Mouse (Mus musculus): ENCODE data around the gene Cop1.

Cop1 gene

DNA sequence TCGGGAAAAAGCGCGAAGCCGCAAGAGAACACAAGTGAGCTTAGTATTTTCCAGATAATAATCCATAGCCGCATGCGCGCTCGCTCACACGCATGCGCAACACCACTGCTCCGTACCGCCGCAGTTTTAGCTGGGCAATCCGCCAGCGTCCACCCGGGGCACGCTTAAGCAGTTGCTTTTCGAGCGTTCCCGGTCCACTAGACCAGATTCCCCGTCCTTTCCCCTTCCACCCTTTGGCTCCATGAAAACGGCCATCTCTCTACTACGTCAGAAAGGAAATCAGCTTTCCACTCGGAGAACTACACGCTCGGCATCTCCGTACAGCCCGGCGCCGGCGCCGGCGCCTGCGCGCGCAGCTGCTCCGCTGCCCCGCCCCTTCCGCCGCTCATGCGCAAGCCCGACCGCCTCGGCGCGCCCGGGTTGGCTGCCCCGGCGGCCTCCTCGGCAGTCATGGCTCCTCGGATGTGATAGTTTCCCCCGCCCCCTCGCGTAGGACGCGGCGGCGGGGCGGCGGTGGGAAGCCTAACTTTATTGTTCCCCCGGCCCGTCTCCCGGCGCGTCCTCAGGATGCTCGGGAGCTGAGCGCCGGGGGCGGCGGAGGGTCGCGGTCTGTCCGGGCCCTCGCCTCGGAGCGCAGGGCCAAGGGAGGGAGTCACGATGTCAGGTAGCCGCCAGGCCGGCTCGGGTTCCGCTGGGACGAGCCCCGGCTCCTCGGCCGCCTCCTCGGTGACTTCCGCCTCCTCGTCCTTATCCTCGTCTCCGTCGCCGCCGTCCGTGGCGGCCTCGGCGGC, at the start of gene Cop1:
Gene Cop1 (plus strand): TSS at position 540 of the 791 bp plus-strand sequence.
- DNase-seq, result peak; percentile 94

DNA sequence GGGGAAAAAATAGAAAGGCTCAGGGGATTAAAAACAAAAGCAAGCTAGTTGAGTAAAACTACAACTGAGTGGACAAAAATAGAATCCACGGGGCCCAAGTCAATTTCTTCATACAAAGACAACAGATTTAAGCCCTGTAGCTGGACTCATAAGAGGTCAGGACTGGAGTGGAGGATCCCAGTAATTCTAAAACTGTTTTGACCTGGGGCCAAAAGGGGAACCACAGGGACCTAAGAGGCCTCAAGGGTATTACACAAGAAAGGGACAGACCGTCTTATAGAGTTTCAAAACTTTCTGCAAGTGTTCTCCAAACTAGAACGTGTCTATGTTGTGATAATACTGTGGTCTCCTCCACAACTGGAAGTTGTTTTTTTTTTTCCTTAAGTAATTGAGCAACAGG, 45.4 kb upstream of the Cop1 start:
- no peak for DNase-seq

DNA sequence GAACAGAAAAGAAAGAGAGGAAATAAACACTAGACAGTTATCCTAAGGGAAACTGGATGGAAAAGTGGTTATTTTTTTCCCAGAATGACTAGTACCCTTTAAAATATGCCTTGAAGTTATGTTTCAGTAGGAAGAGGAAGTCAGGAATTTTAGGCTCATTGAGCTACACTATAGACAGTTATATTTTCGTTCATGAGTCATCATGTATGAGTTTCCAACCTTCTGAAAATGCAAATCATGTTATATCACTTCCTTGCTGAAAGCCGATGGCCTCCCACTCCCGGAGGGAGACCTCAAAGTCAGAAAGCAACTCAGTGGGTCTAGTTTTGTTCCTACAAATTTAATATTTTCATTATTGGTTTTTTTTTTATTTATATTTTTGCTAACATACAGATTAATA, 33.5 kb upstream of the Cop1 start:
- DNase-seq, result no peak

DNA sequence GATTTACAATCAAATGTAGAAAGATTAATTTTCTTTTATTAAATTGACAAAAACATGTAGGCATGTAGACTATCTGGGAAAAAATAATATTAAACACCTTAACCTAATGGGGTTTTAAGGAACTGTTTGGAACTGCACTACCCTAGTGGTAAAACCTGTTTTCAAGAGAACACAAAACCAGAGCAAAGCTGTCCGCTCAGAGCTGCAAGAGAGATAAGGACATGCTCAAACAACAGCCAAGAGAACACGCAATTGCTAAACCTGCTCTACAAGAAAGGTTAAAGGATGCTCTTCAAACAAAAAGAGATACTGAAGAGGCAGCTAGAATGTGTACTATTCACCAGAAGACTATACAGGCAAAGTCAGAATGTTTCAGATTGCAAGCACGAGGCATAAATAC, 32.5 kb upstream of the Cop1 start:
- no peak for DNase-seq

GRCm38 (mm10) chr1:159201220-159201619, 30.9 kb upstream of the Cop1 start:
- no peak for DNase-seq

DNA sequence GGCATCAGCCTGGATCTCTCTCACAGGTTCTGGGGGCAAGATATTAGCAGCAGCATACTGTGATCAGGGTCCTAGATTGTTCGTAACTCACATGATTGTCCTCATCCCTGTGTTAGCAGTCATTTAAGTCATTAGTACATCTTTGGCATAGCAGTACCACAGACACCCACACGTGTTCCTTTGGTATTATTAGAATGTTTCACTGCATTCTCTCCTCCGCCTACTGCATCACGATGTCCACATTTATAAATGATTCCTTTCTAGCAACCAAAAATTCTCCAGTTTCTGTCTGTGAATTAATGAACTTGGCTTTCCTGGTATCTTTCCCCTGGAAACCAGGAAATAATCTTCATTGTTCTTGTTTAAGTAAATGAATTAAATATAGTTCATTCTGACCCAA, 20.4 kb upstream of the Cop1 start:
- no peak for DNase-seq

DNA sequence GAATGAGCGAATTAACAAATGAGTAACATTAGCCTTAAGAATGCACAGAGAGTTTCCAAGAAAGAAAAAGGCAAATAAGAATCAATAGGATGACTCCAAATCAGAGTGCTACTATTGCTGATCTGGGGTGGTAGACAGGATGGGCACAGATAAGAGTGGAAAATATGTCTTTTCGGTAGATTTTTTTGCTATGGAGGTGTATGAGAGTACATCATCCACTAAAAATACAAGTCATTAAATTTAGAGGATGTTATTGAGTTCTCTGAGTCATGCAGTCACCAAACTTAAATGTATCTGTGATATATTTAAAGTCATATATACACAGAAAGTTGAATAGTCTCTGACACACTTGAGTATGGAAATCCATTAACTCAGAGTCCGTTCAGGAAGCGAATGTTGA, 14.7 kb upstream of the Cop1 start:
- DNase-seq, result no peak

DNA sequence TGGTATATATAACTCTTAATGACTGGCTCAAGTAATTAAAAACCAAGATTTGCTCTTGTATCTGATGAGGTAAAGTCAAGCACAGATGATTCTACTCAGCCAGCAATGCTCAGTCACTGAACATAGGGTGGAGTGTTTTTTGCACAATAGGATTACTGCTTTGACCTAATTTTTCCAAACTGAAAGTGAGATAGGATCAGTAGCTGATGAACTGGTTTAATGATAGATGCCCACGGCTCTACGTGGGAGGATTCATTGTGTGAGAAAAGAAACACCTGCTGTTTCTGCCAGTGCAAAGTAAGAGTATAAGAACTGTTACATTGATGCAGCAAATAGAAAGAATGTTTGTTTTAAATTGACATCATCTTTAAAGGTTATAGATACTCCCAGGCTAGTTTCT, 10.1 kb upstream of the Cop1 start:
- DNase-seq, result no peak

GRCm38 (mm10) chr1:159225064-159225824, 6.9 kb upstream of the Cop1 start:
- no peak for DNase-seq

DNA sequence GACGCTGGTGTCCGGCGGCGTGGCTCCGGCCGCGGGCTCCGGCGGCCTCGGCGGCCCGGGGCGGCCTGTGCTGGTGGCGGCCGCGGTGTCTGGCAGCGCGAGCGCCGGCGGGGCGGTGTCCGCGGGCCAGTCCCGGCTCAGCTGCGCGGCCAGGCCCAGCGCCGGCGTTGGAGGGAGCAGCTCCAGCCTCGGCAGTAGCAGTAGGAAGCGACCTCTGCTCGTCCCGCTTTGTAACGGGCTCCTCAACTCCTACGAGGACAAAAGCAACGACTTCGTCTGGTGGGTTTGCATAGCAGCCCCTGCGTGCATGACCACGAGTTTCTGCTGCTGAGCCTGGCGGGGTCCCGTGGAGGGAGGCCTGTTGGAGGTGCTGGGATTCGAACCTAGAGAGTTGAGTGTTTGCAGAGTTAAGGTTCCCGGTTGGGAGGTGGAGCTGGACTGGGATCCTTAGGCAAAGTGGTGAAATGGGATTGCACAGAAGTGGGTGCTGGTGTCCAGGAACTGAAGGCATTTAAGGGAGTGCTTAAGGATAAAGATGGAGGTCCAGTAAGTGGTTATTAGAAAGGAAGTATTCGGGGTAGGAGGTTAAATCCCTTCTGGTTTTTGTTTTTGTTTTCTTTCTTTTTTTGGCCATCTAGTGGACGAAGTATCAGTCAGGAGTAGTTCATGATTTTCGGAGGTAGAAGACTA, 597 bp downstream of the Cop1 start:
- DNase-seq, result peak; percentile 33

GRCm38 (mm10) chr1:159233426-159233825, 1.3 kb downstream of the Cop1 start:
- DNase-seq, result no peak

GRCm38 (mm10) chr1:159234496-159234895, 2.4 kb downstream of the Cop1 start:
- DNase-seq, result no peak

GRCm38 (mm10) chr1:159235674-159236073, 3.6 kb downstream of the Cop1 start:
- DNase-seq, result no peak

DNA sequence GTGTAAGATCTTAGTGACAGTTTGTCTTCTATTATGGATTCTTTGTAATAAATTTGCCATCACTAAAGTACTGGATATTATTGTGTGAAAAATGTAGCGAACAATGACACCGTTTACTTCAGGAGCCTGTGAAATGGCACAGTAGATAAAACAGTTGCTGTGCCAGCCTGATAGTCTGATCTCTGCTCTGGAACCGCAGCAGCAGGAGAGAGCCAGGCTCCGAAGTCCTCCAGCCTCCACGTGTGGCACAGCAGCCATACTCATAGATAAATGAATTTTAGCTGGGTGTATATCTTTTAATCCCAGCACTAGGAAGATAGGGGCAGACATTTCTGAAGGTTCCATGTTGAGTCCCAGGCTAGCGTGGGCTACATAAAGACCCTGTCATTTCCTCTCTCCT, 6.0 kb downstream of the Cop1 start:
- DNase-seq, result no peak

DNA sequence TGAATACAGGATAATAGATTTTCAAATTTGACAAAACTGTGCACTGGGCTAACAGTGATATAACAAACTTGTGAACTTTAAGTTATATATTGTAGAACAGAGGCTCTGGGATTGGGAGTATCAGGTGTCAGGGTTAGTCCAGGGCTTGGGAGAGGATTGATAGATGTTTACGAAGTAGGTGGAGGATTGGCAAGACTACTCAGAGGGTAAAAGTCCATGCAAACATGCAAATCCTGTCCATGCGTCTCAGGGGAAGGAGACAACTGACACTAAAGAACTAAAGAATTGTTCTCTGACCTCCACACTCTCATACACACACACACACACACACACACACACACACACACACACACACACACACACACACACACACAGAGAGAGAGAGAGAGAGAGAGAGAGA, 18.2 kb downstream of the Cop1 start:
- DNase-seq, result no peak

GRCm38 (mm10) chr1:159253078-159253477, 21.0 kb downstream of the Cop1 start:
- DNase-seq, result no peak

DNA sequence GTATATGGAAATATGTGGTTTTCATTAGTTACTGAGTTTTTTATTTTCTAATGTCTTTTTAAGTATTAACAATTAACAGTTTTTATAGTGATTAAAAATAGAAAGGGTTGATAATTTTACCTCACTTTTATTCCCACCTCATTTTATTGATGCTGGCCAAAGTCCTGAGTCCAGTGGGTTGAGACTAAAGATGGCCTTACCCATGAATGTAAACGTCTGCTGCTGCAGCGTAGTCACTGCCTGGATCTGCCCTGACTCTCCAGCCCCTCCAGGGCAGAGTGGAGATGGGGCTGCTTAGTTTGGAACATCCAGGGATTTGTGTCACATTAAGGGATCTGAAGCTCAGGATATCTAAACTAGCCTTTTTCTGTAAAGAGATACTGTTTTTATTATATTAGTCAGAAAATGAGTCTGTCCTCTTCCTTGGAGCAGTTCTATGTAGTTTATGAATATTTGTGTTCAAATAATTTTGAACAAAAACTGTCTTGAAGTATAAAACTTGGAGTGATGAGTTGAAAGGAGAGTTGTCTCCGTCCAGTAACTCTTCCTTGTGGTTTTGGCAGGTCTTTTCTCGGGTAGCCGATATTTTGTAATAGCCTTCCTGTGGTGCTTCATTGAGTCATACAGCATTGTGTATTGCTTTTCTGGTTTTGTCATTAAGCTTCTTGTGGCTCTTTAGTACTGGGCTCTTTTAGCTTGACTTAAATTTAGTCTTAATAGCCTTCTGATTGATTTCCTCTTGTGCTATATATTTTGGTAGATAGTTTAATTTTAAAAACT, 23.0 kb downstream of the Cop1 start:
- DNase-seq, result no peak

GRCm38 (mm10) chr1:159256543-159256942, 24.4 kb downstream of the Cop1 start:
- DNase-seq, result no peak

GRCm38 (mm10) chr1:159263820-159264219, 31.7 kb downstream of the Cop1 start:
- DNase-seq, result no peak

GRCm38 (mm10) chr1:159280072-159280471, 48.0 kb downstream of the Cop1 start:
- DNase-seq, result no peak

DNA sequence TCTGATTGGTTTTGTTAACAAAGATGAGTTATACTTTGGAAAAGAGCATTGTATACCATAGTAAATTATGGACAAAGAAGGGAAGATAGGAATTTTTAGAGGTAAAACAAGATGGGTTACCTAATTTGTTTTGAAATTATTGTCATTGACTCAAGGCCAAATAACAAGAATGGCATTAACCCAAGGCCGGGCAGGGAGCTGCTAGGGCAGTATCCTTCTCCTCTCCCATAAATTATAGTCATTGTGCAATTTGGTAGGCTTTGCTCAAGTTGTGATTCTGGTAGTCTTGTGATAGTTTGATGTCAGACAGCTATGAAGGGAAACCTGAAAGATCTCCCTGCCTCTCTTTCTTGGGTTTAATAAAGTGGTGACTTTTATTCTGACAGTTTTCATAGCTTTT, 49.7 kb downstream of the Cop1 start:
- DNase-seq, result no peak

DNA sequence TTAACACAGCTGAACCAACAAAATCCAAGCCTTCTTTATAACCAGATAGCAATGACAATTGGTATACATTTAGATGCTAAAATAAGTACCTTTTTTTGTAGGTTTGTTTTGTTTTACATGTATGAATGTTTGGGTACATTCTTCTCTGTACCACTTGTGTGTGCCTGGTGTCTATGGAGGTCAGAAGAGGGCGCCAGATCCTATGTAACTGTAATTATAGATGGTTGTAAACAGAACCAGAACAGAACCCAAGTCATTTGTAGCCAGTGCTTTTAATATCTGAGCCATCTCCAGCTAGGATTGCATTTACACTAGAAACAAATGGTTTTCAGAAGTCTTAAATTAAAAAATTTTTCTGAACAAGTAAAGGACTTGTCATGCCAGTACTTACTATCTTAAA, 54.7 kb downstream of the Cop1 start:
- no peak for DNase-seq

GRCm38 (mm10) chr1:159290219-159290618, 58.1 kb downstream of the Cop1 start:
- DNase-seq, result peak; percentile 12

Measured in cerebellum, adult 8-10 months (tissue).